ENCODE assay signal across 7 mouse cellular contexts in genomic region chr2:4876131-4876530, GRCm38 (mm10).
"Had no signal": no experiment of that assay in that cellular context is flagged by ENCODE, and none has a peak within 500 bp of the region (broad histone marks: within the 10 kb centered on the region; RNA-seq: fewer than 3 reads in every experiment).

No protein-coding gene starts in this region.

- DNase-seq: lung, adult 18-20 months; lung, embryonic 14.5 days; lung, postnatal 10 days; right cerebral cortex, postnatal 14 days; thymus, adult 2 months; thymus, postnatal 25 days; thymus, postnatal 4 days had no signal
